ENCODE assay signal across 20 mouse cellular contexts in genomic region chr2:131678484-131678883, GRCm38 (mm10).
A peak's percentile ranks its signal among the peaks of the same experiment; 100 is the strongest.
DNase-seq lines count a peak whose midpoint lies in the region; ATAC-seq lines count a peak whose summit lies in the region.
"Had no signal": no experiment of that assay in that cellular context is flagged by ENCODE, and none has a peak within 500 bp of the region (broad histone marks: within the 10 kb centered on the region; RNA-seq: fewer than 3 reads in every experiment).

No protein-coding gene starts in this region.

- whole genome bisulfite sequencing in embryonic facial prominence, embryonic 14.5 days = 77% methylated on average over 2 of the region's 2 CpGs
- 62% methylated on average over 2 of the region's 2 CpGs for WGBS in embryonic facial prominence, embryonic 10.5 days
- WGBS in heart, embryonic 10.5 days = 86% methylated on average over 2 of the region's 2 CpGs
- 46% methylated on average over 2 of the region's 2 CpGs for WGBS in embryonic facial prominence, embryonic 15.5 days

- no peak overlapping the region for H3K4me3 ChIP-seq in embryonic facial prominence, embryonic 14.5 days (ENCODE audit: low read depth, low read length)
- no peak overlapping the region for H3K4me3 ChIP-seq in embryonic facial prominence, embryonic 10.5 days
- no peak overlapping the region for H3K4me3 ChIP-seq in heart, embryonic 10.5 days
- no peak overlapping the region for H3K4me3 ChIP-seq in embryonic facial prominence, embryonic 15.5 days (replicated peaks)

- no peaks in the 10 kb centered on the region for H3K4me1 ChIP-seq in embryonic facial prominence, embryonic 14.5 days (ENCODE audit: control insufficient read depth, insufficient read depth, low read length)
- H3K4me1 ChIP-seq in embryonic facial prominence, embryonic 10.5 days = no peaks in the 10 kb centered on the region
- peaks cover 5% of the 10 kb centered on the region; the same call in 1 of the 2 replicates for H3K4me1 ChIP-seq in heart, embryonic 10.5 days
- 0 out of 2 replicates have a peak, but pooled peaks cover 3% of the 10 kb centered on the region for H3K4me1 ChIP-seq in embryonic facial prominence, embryonic 15.5 days

- no peak overlapping the region for H3K27ac ChIP-seq in embryonic facial prominence, embryonic 14.5 days (replicated peaks; ENCODE audit: low read depth, low read length)
- no peak overlapping the region for H3K27ac ChIP-seq in embryonic facial prominence, embryonic 10.5 days (replicated peaks)
- no peak overlapping the region for H3K27ac ChIP-seq in heart, embryonic 10.5 days
- H3K27ac ChIP-seq in embryonic facial prominence, embryonic 15.5 days (replicated peaks) = no peak overlapping the region

- H3K4me2 ChIP-seq in embryonic facial prominence, embryonic 14.5 days (ENCODE audit: low read depth, low read length) = no peak overlapping the region
- no peak overlapping the region for H3K4me2 ChIP-seq in embryonic facial prominence, embryonic 15.5 days (replicated peaks)

- no peaks in the 10 kb centered on the region for H3K36me3 ChIP-seq in embryonic facial prominence, embryonic 14.5 days (ENCODE audit: control insufficient read depth, insufficient read depth, low read length)
- no peaks in the 10 kb centered on the region for H3K36me3 ChIP-seq in embryonic facial prominence, embryonic 10.5 days (replicated peaks)
- no peaks in the 10 kb centered on the region for H3K36me3 ChIP-seq in heart, embryonic 10.5 days
- H3K36me3 ChIP-seq in embryonic facial prominence, embryonic 15.5 days = no peaks in the 10 kb centered on the region
- H3K36me3 ChIP-seq: G1E had no signal

- peak; percentile 33 for DNase-seq in embryonic facial prominence, embryonic 14.5 days (ENCODE audit: low spot score)
- DNase-seq in embryonic facial prominence, embryonic 10.5 days (ENCODE audit: low spot score) = no peak
- peak; percentile 66 for DNase-seq in heart, adult 11 months
- DNase-seq in heart, embryonic 10.5 days (ENCODE audit: low spot score) = no peak
- no peak for DNase-seq in kidney, adult 9 months
- DNase-seq: adrenal gland, adult 2 months; adrenal gland, adult 8-10 months; adrenal gland, postnatal 10 days; adrenal gland, postnatal 14 days; adrenal gland, postnatal 25 days; adrenal gland, postnatal 36 days; B cell, adult 2 months; cerebellum, adult 11 months; cerebellum, adult 11-12 months; cerebellum, adult 18-20 months had no signal

- peak; percentile 37; the same call in 1 of the 2 replicates for ATAC-seq in embryonic facial prominence, embryonic 14.5 days (ENCODE audit: low read depth)
- peak; percentile 70; the same call in 1 of the 2 replicates for ATAC-seq in embryonic facial prominence, embryonic 15.5 days (ENCODE audit: insufficient number of reproducible peaks, low FRiP score, low TSS enrichment, low read depth)
- ATAC-seq: activated CD4-positive, CD25-positive, alpha-beta regulatory T cell, adult 4 months; CD4-positive, CD25-positive, alpha-beta regulatory T cell, adult 4 months; Patski had no signal

- H3K27me3 ChIP-seq in embryonic facial prominence, embryonic 14.5 days (replicated peaks; ENCODE audit: control insufficient read depth, insufficient read depth, low read length) = no peaks in the 10 kb centered on the region
- H3K27me3 ChIP-seq in embryonic facial prominence, embryonic 10.5 days (replicated peaks; ENCODE audit: low read depth, poor library complexity, severe bottlenecking) = no peaks in the 10 kb centered on the region
- no peaks in the 10 kb centered on the region for H3K27me3 ChIP-seq in heart, embryonic 10.5 days (ENCODE audit: insufficient read depth, poor library complexity, severe bottlenecking)
- no peaks in the 10 kb centered on the region for H3K27me3 ChIP-seq in embryonic facial prominence, embryonic 15.5 days
- H3K27me3 ChIP-seq: Patski had no signal

- H3K9me3 ChIP-seq in embryonic facial prominence, embryonic 14.5 days (ENCODE audit: control insufficient read depth, low read length) = no peaks in the 10 kb centered on the region
- no peaks in the 10 kb centered on the region for H3K9me3 ChIP-seq in embryonic facial prominence, embryonic 10.5 days
- no peaks in the 10 kb centered on the region for H3K9me3 ChIP-seq in heart, embryonic 10.5 days
- no peaks in the 10 kb centered on the region for H3K9me3 ChIP-seq in embryonic facial prominence, embryonic 15.5 days (replicated peaks)
- H3K9me3 ChIP-seq: G1E had no signal

- no peak overlapping the region for H3K9ac ChIP-seq in embryonic facial prominence, embryonic 14.5 days (ENCODE audit: low read depth, low read length)
- no peak overlapping the region for H3K9ac ChIP-seq in embryonic facial prominence, embryonic 15.5 days

Comparison
In these comparisons a context has a peak if more than half of its experiments do, and no peak if none do; other contexts are left out.
1. DNase-seq: peak in embryonic facial prominence, embryonic 14.5 days (single experiment) and heart, adult 11 months (single experiment); none in embryonic facial prominence, embryonic 10.5 days (single experiment), heart, embryonic 10.5 days (single experiment) and kidney, adult 9 months (single experiment).